Mouse (Mus musculus) CH12.LX (cell line): ENCODE results near the gene Cpsf6. TPM values are rescaled to one million over a fixed set of nuclear protein-coding genes. Genes with fewer than 3 reads are reported as not detected.

Experiments
- DNase-seq: peaks from one replicate; pipeline ENCODE4 v3.0.0-alpha.2; 2013; ENCODE audit errors: extremely low read depth
- H3K27ac ChIP-seq: 2 replicates; pipeline ENCODE4 v1.5.1; 2012; ENCODE audit warnings: low read depth, mild to moderate bottlenecking, control low read depth, moderate library complexity; ENCODE audit not compliant: insufficient read depth
- H3K27me3 ChIP-seq: replicated peaks from 2 replicates; pipeline ENCODE3; 2012; ENCODE audit warnings: inconsistent platforms
- H3K36me3 ChIP-seq, 2 experiments: replicated peaks in 1 of 2; 2 replicates each; pipeline versions ENCODE3 to v1.6.1; 2012; ENCODE audit warnings: inconsistent platforms in 1 of 2, low read length in 1 of 2, mild to moderate bottlenecking in 1 of 2, mixed read lengths in 1 of 2, moderate library complexity in 1 of 2; ENCODE audit not compliant: control insufficient read depth in 1 of 2, insufficient read depth in 1 of 2
- H3K4me1 ChIP-seq, 2 experiments: 2 replicates each; pipeline ENCODE4 v1.6.1; 2012; ENCODE audit warnings: inconsistent platforms in 1 of 2, moderate library complexity in 1 of 2; ENCODE audit not compliant: insufficient read depth in 2 of 2, control insufficient read depth in 1 of 2
- H3K4me2 ChIP-seq: 2 replicates; pipeline ENCODE4 v1.6.1; 2012; ENCODE audit warnings: low read depth, mild to moderate bottlenecking, control low read depth; ENCODE audit not compliant: poor library complexity, insufficient read depth, severe bottlenecking
- H3K4me3 ChIP-seq, 3 experiments: fragments of 150-350 bp in 1 of 3; sonication (generic) in 1 of 3; replicated peaks in 1 of 3; 2 replicates each; pipeline versions ENCODE3 to v1.5.1; 2011 to 2012; ENCODE audit warnings: low read depth in 2 of 3, low read length in 2 of 3, mild to moderate bottlenecking in 2 of 3, moderate library complexity in 2 of 3, control low read depth in 1 of 3, improper control_type of control experiment in 1 of 3, inconsistent platforms in 1 of 3, mixed read lengths in 1 of 3; ENCODE audit not compliant: poor library complexity in 1 of 3
- H3K79me2 ChIP-seq: replicated peaks from 2 replicates; pipeline ENCODE4 v1.6.1; 2012; ENCODE audit warnings: mild to moderate bottlenecking, moderate library complexity; ENCODE audit not compliant: control insufficient read depth, poor library complexity, insufficient read depth, severe bottlenecking; ENCODE audit errors: extremely low read depth
- H3K9ac ChIP-seq: 2 replicates; pipeline ENCODE4 v1.6.1; 2012; ENCODE audit warnings: low read depth, mild to moderate bottlenecking, control low read depth, moderate library complexity; ENCODE audit not compliant: insufficient read depth
- H3K9me3 ChIP-seq: replicated peaks from 2 replicates; pipeline ENCODE3; 2012; ENCODE audit warnings: low read length, inconsistent platforms, mixed read lengths
- BHLHE40 ChIP-seq: IDR thresholded peaks from 2 replicates; pipeline ENCODE4 v1.6.1; 2011; ENCODE audit warnings: mild to moderate bottlenecking, low read depth, low read length, improper control_type of control experiment
- CTCF ChIP-seq, 2 experiments: IDR thresholded peaks in 1 of 2; conservative IDR thresholded peaks in 1 of 2; 2 replicates each; pipeline ENCODE4 v1.5.1; 2011 to 2012; ENCODE audit warnings: low read depth in 2 of 2, low read length in 2 of 2, improper control_type of control experiment in 1 of 2, inconsistent platforms in 1 of 2, mild to moderate bottlenecking in 1 of 2, moderate library complexity in 1 of 2
- E2F4 ChIP-seq: IDR thresholded peaks from 2 replicates; pipeline ENCODE4 v1.6.1; 2011; ENCODE audit warnings: low read depth, low read length, improper control_type of control experiment; ENCODE audit not compliant: insufficient replicate concordance
- ELF1 ChIP-seq: IDR thresholded peaks from 2 replicates; pipeline ENCODE4 v1.6.1; 2014; ENCODE audit warnings: low read depth, mild to moderate bottlenecking, inconsistent platforms, low read length, improper control_type of control experiment
- EP300 ChIP-seq: IDR thresholded peaks from 2 replicates; pipeline ENCODE4 v1.6.1; 2011; ENCODE audit warnings: low read length, improper control_type of control experiment
- ETS1 ChIP-seq: conservative IDR thresholded peaks from 2 replicates; pipeline ENCODE4 v1.6.1; 2012; ENCODE audit warnings: low read depth, mild to moderate bottlenecking, inconsistent platforms, low read length, improper control_type of control experiment, moderate library complexity
- HCFC1 ChIP-seq: IDR thresholded peaks from 2 replicates; pipeline ENCODE4 v1.6.1; 2012; ENCODE audit warnings: low read depth, mild to moderate bottlenecking, inconsistent platforms, low read length, improper control_type of control experiment
- IRF4 ChIP-seq: IDR thresholded peaks from 2 replicates; pipeline ENCODE4 v1.6.1; 2014; ENCODE audit warnings: low read depth, mild to moderate bottlenecking, inconsistent platforms, low read length, improper control_type of control experiment
- JUN ChIP-seq: IDR thresholded peaks from 2 replicates; pipeline ENCODE4 v1.6.1; 2011; ENCODE audit warnings: low read depth, mild to moderate bottlenecking, low read length, improper control_type of control experiment, moderate library complexity; ENCODE audit not compliant: insufficient read depth
- JUND ChIP-seq: conservative IDR thresholded peaks from 2 replicates; pipeline ENCODE4 v1.6.1; 2011; ENCODE audit warnings: low read depth, low read length, improper control_type of control experiment
- KAT2A ChIP-seq: IDR thresholded peaks from 2 replicates; pipeline ENCODE4 v1.6.1; 2012; ENCODE audit warnings: low read length, improper control_type of control experiment, inconsistent platforms; ENCODE audit not compliant: insufficient replicate concordance
- MAFK ChIP-seq: IDR thresholded peaks from 2 replicates; pipeline ENCODE4 v1.6.1; 2011; ENCODE audit warnings: low read length, improper control_type of control experiment; ENCODE audit not compliant: insufficient replicate concordance
- MAX ChIP-seq: IDR thresholded peaks from 2 replicates; pipeline ENCODE4 v1.6.1; 2011; ENCODE audit warnings: low read length, improper control_type of control experiment
- MAZ ChIP-seq: IDR thresholded peaks from 2 replicates; pipeline ENCODE4 v1.6.1; 2012; ENCODE audit warnings: low read depth, mild to moderate bottlenecking, inconsistent platforms, low read length, improper control_type of control experiment, moderate library complexity
- MEF2A ChIP-seq: IDR thresholded peaks from 2 replicates; pipeline ENCODE4 v1.6.1; 2014; ENCODE audit warnings: low read depth, mild to moderate bottlenecking, inconsistent platforms, low read length, improper control_type of control experiment, borderline replicate concordance
- MXI1 ChIP-seq: IDR thresholded peaks from 2 replicates; pipeline ENCODE4 v1.6.1; 2011; ENCODE audit warnings: mild to moderate bottlenecking, low read depth, low read length, improper control_type of control experiment
- MYC ChIP-seq: IDR thresholded peaks from 2 replicates; pipeline ENCODE4 v1.6.1; 2011; ENCODE audit warnings: low read depth, mild to moderate bottlenecking, improper control_type of control experiment, low read length
- NELFE ChIP-seq: IDR thresholded peaks from 2 replicates; pipeline ENCODE4 v1.6.1; 2011; ENCODE audit warnings: low read depth, low read length, improper control_type of control experiment
- NRF1 ChIP-seq: IDR thresholded peaks from 2 replicates; pipeline ENCODE4 v1.6.1; 2014; ENCODE audit warnings: low read depth, mild to moderate bottlenecking, inconsistent platforms, low read length, improper control_type of control experiment, moderate library complexity
- PAX5 ChIP-seq: IDR thresholded peaks from 2 replicates; pipeline ENCODE4 v1.6.1; 2012; ENCODE audit warnings: low read length, inconsistent platforms, mixed read lengths
- POLR2A ChIP-seq: IDR thresholded peaks from 2 replicates; pipeline ENCODE4 v1.6.1; 2011; ENCODE audit warnings: low read depth, mild to moderate bottlenecking, improper control_type of control experiment, low read length
- POLR2AphosphoS2 ChIP-seq: IDR thresholded peaks from 2 replicates; pipeline ENCODE4 v1.6.1; 2011; ENCODE audit warnings: low read depth, low read length, improper control_type of control experiment
- RAD21 ChIP-seq: IDR thresholded peaks from 2 replicates; pipeline ENCODE4 v1.6.1; 2011; ENCODE audit warnings: low read depth, mild to moderate bottlenecking, low read length, improper control_type of control experiment, moderate library complexity
- SIN3A ChIP-seq: IDR thresholded peaks from 2 replicates; pipeline ENCODE4 v1.6.1; 2012; ENCODE audit warnings: low read length, improper control_type of control experiment, inconsistent platforms
- TBP ChIP-seq: conservative IDR thresholded peaks from 2 replicates; pipeline ENCODE4 v1.6.1; 2011; ENCODE audit warnings: low read depth, low read length, improper control_type of control experiment
- USF1 ChIP-seq: IDR thresholded peaks from 2 replicates; pipeline ENCODE4 v1.6.1; 2014; ENCODE audit warnings: low read depth, mild to moderate bottlenecking, inconsistent platforms, low read length, improper control_type of control experiment
- ZMIZ1 ChIP-seq: IDR thresholded peaks from 2 replicates; pipeline ENCODE4 v1.6.1; 2012; ENCODE audit warnings: low read depth, mild to moderate bottlenecking, inconsistent platforms, low read length, improper control_type of control experiment
- dilution Hi-C: fragments of 300-500 bp; cut with MboI; formaldehyde crosslinking; loops from 2 replicates; pipeline ENCODE4 v1.14.3; 2020; ENCODE audit warnings: low sequenced_read_pairs; ENCODE audit not compliant: extremely low pct_unique_long_range_greater_than_20kb, extremely low pct_ligation_motif_present
- in situ Hi-C: fragments of 300-500 bp; cut with MboI; formaldehyde crosslinking; loops from 3 replicates; pipeline ENCODE4 v1.14.3; 2019; ENCODE audit warnings: low sequenced_read_pairs, low pct_ligation_motif_present, low pct_unique_long_range_greater_than_20kb, mixed read lengths
- polyA plus RNA-seq: library from polyadenylated mRNA; unstranded; fragments of >175 nt; gene quantifications from 2 replicates; pipeline ENCODE4 v1.2.1, GENCODE M21; 2012; ENCODE audit warnings: low read depth; ENCODE audit not compliant: insufficient read length
- total RNA-seq, 2 experiments: library from RNA; depleted of rRNA; stranded (reverse); fragments of 300-350 nt in 1 of 2; fragments of >200 nt in 1 of 2; gene quantifications; 2 replicates each; pipeline ENCODE4 v1.2.3; 2012 to 2014

The Cpsf6 gene
- total and polyA plus RNA-seq, 3 experiments = 87.6 to 114 (median 99.5) TPM

- in situ Hi-C loops (no loop called here), dilution Hi-C loops (no loop called here)
- TF ChIP-seq TBP = no peak
- no peak for TF ChIP-seq PAX5
- no peak for TF ChIP-seq RAD21
- no peak for TF ChIP-seq ETS1
- no peak for TF ChIP-seq POLR2A
- no peak for TF ChIP-seq MYC
- no peak for TF ChIP-seq IRF4
- no peak for TF ChIP-seq CTCF (conservative IDR thresholded peaks at IDR 0.05 in 1 of 2, IDR thresholded peaks at IDR 0.05 in 1 of 2; ENCODE audit: low read depth in 2 of 2, low read length in 2 of 2)
- TF ChIP-seq MAX = no peak
- no peak for TF ChIP-seq USF1
- TF ChIP-seq JUND = no peak
- TF ChIP-seq ELF1 = no peak
- no peak for TF ChIP-seq MAFK
- TF ChIP-seq MXI1 = no peak
- TF ChIP-seq NELFE = no peak
- TF ChIP-seq NRF1 = no peak
- no peak for TF ChIP-seq SIN3A
- TF ChIP-seq KAT2A = no peak
- TF ChIP-seq E2F4 = no peak
- TF ChIP-seq HCFC1 = no peak
- H3K4me1 ChIP-seq = peaks cover 0 to 3% of the 10 kb centered on the region in 2 experiments; a peak in 2 of 4 replicates
- H3K36me3 ChIP-seq = no peaks in the 10 kb centered on the region
- H3K4me3 ChIP-seq = no peak overlapping the region
- H3K9me3 ChIP-seq = no peaks in the 10 kb centered on the region
- no peaks in the 10 kb centered on the region for H3K27me3 ChIP-seq
- H3K79me2 ChIP-seq = no peaks in the 10 kb centered on the region
- H3K27ac ChIP-seq = no peak overlapping the region
- H3K9ac ChIP-seq = no peak overlapping the region
- DNase-seq = no peak
- no peak overlapping the region for H3K4me2 ChIP-seq
These were observed 6.4 kb upstream of the Cpsf6 start for GRCm38 (mm10) chr10:117386261-117386660.

GRCm38 (mm10) chr10:117385431-117385830, 5.6 kb upstream of the Cpsf6 start:
- dilution Hi-C loops (no loop called here), in situ Hi-C loops (no loop called here)
- DNase-seq = no peak
- Histone ChIP-seq H3K27me3 (no peaks in the 10 kb centered on the region), H3K4me2 (no peak overlapping the region), H3K4me1 (peaks cover 0 to 2% of the 10 kb centered on the region in 2 experiments; a peak in 2 of 4 replicates), H3K9ac (no peak overlapping the region), H3K4me3 (no peak overlapping the region), H3K79me2 (no peaks in the 10 kb centered on the region), H3K27ac (no peak overlapping the region), H3K36me3 (no peaks in the 10 kb centered on the region), H3K9me3 (no peaks in the 10 kb centered on the region)
- no peak for TF ChIP-seq MAX
- TF ChIP-seq HCFC1 = no peak
- no peak for TF ChIP-seq RAD21
- TF ChIP-seq PAX5 = no peak
- TF ChIP-seq KAT2A = no peak
- no peak for TF ChIP-seq USF1
- no peak for TF ChIP-seq ZMIZ1
- no peak for TF ChIP-seq MAZ
- no peak for TF ChIP-seq POLR2A
- no peak for TF ChIP-seq SIN3A
- no peak for TF ChIP-seq BHLHE40
- TF ChIP-seq ELF1 = no peak
- no peak for TF ChIP-seq CTCF (conservative IDR thresholded peaks at IDR 0.05 in 1 of 2, IDR thresholded peaks at IDR 0.05 in 1 of 2; ENCODE audit: low read depth in 2 of 2, low read length in 2 of 2)
- no peak for TF ChIP-seq MAFK
- TF ChIP-seq JUN = no peak
- TF ChIP-seq MXI1 = no peak
- TF ChIP-seq POLR2AphosphoS2 = no peak
- TF ChIP-seq EP300 = no peak
- no peak for TF ChIP-seq MEF2A
